Mouse (Mus musculus) cerebellum, postnatal 4 days (tissue): Measurements from ENCODE around the gene Taf1.

Experiments used
- DNase-seq, 2 experiments: peaks; one replicate each; pipeline ENCODE4 v3.0.0; 2022; ENCODE audit warnings: low spot score in 2 of 2, mixed read lengths in 1 of 2

The Taf1 gene

DNA sequence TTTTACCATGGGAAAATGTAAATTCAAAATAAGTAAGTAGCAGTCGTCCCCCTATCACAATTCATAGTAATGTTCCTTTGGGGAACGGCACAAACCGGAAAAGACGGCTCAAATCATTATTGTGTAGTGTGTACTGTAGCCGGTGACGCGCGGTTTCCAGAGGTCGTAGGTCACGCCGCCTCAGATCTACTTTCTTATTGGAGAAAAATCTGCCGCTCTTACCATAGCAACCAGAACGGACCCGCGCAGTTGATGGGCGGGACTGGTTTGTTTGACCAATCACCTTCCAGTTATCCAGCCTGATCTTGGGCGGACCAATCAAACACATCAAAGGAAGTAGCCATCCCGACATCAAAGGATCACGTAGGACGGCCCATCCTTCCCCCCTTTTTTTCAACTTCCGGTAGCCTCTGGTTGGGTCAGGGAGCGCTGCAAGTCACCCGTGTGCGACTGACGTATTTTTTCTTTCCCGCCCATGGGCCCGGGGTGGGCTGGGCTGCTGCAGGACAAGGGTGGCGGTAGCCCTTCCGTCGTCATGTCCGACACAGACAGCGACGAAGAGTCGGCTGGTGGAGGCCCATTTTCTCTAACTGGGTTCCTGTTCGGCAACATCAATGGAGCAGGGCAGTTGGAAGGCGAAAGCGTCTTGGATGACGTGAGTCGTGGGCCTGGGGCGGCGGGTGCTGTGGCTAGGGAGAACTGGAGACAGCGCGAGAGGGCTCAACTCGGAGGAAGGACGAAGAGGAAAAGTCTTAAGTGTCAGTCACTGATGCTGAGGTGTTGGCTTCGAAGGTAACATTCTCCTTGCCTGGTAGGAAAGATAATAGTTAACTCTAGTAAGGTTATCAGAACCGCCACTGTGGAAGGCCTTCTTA lies at the start of gene Taf1:
TSS of gene Taf1 (plus strand) at position 388 of the 875 bp plus-strand sequence.
- peak; percentile 59 to 87 for DNase-seq

DNA sequence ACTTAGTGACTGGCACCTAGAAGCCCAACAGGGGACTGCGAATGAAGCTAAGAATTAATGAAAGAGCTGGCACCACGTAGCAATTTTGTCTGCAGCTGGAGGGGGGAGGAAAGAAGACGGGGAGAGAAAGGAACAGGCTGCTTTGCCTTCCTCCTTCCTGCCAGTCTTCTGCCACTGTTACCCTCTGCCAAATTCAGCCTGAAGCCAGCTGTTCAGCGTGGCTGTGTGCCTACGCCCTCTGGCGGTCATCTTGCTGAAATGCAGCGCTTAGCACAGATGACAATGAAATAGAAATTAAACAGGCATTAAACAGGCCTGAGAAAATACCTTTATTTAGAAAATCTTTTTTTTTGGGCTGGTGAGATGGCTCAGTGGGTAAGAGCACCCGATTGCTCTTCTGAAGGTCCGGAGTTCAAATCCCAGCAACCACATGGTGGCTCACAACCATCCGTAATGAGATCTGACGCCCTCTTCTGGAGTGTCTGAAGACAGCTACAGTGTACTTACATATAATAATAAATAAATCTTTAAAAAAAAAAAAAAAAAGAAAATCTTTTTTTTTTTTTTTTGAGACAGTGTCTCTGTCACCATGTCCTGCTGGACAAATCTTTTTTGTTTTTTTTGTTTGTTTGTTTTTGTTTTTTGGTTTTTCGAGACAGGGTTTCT lies 45.9 kb upstream of the Taf1 start:
- DNase-seq, result peak; percentile 20 to 30

DNA sequence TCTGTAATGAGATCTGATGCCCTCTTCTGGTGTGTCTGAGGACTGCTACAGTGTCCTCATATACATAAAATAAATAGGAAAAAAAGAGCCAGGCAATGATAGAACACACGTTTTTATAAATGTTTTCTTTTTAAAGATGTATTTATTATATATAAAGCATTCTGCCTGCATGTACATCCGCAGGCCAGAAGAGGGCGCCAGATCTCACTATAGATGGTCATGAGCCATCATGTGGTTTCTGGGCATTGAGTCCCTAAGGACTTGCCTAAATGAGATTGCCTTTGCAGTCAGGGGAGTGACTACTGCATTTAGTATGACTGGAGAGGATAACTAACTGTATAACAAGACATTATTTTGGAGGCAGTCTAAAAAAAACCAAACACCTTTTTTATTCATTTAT lies 27.9 kb upstream of the Taf1 start:
- DNase-seq, result no peak

DNA sequence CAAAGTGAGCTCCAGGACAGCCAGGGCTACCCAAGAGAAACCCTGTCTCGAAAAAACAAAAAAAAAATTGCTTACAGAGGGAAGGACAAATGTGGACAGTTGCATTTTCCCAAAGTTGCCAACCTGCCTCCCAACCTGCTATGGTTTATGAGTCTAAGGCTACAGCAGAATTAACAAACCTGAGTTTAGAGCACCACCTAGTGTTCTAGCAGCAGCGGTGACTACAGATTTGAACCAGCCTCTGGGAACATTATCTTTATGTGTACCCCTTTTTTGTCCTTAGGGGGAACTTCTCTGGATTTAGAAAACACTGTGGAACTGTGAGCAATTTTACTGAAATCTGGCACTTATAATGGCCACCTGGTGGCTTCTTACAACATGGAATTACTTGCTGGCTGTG lies 16.8 kb upstream of the Taf1 start:
- DNase-seq, result no peak

DNA sequence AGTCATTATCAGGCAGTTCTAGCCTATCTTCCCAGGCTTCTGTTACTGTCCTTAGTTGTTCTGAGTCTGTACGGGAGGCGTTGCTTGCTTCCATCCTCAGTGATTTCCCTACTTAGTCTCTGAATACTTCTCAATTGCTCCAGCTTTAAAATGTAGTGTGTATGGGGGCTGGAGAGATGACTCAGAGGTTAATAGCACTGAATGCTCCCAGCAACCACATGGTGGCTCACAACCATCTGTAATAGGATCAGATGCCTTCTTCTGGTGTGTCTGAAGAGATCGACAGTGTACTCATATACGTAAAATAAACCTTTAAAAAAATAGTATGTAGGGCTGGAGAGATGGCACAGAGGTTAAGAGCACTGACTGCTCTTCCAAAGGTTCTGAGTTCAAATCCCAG lies 14.5 kb upstream of the Taf1 start:
- no peak for DNase-seq

DNA sequence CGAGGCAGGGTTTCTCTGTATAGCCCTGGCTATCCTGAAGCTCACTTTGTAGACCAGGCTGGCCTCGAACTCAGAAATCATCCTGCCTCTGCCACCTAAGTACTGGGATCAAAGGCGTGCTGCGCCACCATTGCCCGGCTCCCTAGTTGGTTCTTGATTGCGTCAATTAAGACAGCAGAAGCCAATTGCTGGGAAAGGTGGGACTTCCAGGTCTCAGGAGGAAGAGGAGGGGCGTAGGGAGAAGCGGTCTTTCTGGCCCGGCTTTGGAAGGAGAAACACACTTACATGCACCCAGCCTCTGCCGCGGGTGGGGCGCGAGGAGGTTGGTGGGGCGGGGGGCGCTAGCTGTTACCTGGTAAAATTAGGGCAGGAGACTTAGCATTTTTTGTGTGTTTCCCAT lies 10.5 kb upstream of the Taf1 start:
- no peak for DNase-seq

DNA sequence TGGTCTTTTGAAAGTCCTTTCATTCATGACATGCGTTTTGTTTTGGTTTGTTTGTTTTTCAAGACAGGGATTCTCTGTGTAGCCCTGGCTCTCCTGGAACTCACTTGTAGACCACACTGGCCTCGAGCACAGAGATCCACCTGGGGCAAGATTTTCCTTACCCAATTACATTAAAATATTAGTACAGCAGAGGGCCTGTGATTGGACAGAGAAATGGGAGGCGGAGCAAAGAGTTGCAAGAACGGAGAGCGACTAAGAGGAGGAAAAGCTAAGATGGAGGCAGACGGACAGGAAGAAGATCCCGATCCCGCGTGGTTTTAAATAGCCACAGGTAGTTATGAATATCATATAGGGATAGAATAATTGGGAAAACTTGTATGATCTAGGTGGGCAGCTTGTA lies 5.2 kb upstream of the Taf1 start:
- DNase-seq, result no peak

DNA sequence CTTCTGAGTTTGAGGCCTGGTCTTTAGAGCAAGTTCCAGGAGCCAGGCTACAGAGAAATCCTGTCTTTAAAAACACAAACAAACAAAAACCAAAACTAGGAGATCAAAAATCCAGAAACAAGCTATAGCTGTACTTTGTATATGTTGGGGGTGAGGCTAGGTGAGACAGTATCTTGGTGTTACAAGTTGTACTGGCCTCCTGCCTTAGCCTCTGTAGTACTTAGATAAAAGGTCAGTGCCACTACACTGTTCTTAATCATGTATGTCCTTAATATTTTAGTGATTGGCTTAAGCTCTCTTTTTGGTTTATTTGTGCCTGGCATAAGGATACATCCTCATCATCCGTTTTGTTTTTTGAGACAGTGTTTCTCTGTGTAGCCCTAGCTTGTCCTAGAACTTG lies 52.9 kb downstream of the Taf1 start:
- no peak for DNase-seq

DNA sequence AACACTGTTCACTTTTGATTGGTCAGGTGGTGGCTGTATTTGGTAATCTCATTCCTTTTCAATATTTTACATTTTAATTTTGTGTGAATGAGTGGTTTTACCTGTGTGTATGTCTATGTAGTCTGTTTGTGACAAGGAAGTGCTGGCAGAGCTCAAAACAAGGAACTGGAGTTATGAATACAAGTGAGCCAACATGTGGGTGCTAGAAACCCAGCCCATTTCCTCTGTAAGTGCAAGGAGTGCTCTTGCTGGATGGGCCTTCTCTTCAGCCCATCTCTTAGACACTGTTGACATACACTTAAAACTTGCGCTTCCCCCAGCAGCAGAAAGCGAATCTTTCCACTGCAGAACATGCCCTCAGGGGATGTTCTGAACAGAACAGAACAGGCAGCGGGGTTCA lies 83.6 kb downstream of the Taf1 start:
- DNase-seq, result no peak

DNA sequence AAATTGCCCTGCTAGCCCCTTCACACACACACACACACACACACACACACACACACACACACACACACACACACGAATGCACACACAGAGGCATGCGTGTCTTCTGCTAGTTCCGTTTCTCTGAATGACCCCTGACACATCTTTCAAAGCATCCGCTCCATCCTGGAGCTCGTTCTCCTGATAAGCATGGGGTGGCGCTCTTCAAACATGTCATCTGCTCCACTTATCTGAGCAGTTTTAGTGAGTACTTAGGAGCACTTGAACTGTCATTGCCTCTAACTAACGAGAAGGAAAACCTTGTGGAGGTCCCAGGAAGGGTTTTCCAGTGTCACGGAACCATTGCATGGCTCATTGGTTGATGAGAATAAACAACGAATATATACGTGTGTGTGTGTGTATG lies 85.4 kb downstream of the Taf1 start:
- DNase-seq, result no peak

DNA sequence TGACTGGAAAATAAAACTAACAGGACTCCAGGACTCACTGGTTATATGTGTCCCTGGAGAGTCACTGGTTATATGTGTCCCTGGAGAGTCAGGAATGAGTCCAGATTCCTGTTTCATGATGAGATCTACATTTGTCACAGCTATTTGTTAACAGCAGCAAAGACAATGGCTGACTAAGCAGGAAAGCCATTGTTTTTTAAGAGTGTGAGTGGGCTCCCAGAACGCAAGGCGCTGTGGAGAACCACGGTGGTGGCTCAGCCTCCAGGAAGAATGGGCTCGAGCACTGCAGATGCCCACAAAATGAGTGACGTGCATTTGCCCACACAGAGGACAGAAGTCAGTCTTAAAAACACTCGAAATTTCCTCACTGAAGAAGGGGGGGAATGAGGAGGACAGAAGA lies 87.8 kb downstream of the Taf1 start:
- DNase-seq, result no peak

DNA sequence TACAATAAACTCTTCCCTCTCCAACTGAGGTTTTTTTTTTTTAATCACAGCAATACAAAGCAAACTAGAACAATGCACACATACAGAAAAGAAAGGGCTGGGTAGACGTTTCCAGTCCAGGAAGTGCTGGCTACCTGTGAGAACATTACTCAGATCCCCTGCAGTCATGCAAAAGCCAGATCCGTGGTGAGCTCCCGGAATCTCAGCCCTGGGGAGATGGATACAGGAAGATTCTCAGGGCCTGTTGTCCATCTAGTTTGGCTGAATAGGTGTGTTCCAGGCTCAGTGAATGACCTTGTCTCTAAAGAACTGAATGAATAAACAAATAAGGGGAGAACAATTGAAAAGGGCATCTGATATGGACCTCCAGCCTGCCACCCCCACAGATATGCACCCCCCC lies 90.0 kb downstream of the Taf1 start:
- DNase-seq, result no peak

DNA sequence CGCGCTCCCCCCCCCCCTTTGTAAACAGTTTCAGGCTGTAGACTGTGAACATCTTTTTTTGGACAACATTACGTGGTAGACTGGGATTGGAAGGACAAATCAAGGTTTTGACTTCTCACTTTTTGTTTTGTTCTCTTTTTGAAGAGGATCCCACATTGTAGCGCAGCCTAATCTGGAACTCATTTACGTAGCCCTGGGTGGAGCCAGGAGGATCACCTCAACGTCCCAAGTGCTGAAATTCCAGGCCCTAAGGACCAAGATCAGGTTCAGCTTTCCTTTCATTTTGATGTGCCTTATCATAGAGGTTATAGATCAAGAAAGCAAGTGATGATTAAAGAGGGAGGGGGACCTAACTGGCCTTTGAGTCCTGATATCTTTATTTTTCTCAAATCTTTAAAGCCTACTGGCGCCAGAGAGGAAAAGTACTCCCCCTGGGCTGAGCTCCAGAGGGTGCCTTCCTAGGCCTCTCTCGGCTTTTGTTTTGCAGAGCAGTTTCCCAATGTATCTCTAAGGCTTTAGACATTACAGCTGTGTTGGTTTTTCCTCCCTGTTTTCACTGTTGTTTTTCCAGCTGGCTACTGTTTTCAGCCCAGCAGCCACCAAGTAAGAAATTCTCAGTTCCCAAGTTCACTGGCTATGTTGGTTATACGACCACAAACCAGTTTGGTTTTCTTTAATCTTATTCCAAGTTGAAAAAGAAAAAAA lies 104.4 kb downstream of the Taf1 start:
- no peak for DNase-seq

DNA sequence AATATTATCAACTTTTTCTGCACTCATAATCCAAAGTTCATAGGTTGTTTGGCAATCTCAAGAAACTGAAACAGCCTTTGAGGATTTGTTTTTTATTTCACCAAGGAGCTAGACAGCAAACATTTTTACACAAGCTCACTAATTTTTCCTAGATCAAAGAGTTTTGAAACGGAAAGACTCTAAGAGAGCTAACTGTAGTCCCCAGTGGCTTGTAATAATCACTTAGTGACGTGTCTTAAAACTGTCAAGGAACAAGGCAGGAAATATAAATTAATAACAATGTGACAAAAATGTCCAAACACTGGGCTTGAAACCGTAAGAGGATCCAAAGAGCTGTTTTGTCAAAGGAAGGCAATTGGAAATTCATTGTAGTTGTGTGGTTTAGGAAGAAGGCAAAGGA lies 106.3 kb downstream of the Taf1 start:
- no peak for DNase-seq

DNA sequence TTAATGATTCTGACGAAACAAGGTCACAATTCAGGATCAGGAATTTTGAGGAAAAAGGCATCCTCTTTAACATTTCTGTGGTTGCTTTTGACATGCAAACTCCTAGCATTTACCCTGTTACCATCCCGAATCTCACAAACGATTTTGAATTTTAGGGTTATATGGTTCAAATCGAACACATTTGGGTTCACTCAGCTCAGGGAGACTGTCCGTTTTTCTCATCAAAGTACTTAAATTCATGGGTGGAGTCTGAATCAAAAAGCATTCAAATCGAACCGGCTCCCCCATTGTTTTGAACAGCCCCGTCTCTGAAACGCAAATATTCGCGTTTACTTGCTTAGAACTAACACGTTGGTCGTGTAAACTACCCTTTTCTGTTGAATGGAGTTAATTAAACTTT lies 106.8 kb downstream of the Taf1 start:
- DNase-seq, result peak in 1 of 2 experiments; percentile 1

DNA sequence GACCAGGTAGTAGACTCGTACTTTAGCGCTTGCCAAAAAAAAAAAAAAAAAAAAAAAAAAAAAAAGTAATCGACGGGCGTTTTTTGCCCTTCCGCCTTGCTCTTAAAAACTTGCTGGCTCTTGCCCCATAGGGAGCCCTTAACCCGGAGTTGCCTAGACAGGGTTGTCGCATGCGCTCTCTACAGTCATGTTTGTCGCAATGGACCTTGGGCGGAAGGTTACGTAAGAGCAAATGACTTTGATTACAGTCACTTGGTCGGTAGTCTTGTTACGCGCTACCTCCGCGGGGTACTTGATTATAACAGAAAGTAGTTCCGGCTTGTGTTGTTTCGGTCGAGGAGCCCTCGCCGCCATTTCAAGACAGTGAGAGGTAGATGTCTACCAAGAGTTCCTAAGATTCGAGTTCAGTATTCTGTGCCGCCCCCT lies 107.2 kb downstream of the Taf1 start, which contains the start of gene Ogt:
TSS of gene Ogt (plus strand) at position 320 of the 426 bp plus-strand sequence.
- peak; percentile 58 to 82 for DNase-seq

DNA sequence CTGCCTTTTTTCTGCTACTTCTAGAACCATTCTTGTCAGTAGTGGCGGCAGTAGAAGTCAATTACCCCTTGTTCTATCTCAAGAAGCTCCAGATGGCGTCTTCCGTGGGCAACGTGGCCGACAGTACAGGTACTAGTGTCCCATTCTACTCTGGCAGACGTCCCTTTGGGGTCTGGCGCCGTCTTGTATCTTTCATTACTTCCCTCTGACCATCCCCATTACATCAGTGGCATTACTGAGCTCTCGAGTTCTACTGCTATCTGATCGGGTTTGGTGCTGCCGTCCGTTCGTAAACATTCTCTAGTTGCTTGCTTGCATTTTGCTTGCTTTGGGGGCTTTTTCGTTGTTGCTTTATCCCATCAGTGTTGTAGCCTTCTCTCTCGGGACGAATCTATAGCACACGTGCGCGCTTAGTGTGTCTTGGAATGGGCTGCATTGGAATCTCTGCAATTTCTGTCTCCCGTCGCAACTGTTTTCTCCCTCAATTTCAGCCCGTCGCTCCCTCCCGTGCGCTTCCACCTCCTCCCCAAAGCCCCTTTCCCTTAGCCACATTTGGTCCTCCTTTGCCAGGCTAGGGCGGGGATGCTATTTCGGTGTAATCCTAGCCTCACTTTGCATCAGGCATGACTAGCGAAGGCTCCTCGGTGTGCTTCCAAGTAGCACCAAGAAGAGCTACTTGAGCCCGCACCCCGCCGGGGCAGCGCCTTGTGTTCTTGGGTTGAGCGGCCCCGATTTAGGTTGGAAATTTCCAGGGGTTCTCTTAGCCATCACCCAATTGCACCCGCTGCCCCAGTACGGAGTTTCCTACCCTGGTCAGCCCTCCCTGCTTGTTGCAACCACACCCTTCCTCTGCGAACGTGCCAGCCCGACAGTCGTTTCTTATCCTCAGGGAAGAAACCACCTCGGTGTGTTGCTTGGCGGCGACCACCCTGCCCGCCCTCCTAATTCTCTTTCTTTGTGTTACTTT lies 107.9 kb downstream of the Taf1 start:
- DNase-seq, result peak in 1 of 2 experiments; percentile 30

DNA sequence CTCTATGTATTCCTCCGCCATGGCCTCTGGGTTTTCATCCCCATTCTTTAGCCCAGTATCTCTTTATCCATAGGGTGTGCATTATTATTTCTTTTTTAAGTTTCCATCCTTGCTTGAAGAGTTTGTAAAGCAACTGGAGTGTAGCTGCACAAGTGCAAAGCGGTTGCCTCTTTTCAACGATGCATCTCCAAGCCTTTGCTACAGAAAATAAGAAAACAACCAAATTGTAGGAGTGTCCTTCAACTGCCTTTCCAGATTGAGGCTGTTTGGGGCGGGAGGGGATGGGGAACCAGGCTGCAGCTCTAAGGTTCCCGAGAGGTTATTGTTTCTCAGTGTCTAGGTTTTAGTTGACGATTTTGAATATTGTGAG lies 108.6 kb downstream of the Taf1 start:
- no peak for DNase-seq

DNA sequence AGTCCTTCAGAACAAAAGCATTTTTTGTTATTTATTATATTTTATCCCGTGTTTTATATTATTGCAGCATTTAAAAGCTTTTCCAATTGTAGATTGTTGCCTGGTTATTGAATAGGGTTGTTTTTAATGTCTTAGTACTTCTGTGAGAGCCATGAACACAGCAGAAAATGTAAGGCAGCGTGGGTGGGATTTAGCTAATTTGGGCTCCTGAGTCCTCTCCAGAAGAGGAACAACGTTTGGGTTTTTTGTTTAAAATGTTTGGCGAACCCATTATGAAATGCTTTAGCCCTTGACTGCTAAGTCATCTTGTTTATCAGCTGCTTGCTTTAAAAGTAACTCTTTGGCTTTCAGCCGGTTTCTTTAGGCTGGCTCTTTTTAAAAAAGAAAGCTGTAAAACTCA lies 109.6 kb downstream of the Taf1 start:
- DNase-seq, result no peak

DNA sequence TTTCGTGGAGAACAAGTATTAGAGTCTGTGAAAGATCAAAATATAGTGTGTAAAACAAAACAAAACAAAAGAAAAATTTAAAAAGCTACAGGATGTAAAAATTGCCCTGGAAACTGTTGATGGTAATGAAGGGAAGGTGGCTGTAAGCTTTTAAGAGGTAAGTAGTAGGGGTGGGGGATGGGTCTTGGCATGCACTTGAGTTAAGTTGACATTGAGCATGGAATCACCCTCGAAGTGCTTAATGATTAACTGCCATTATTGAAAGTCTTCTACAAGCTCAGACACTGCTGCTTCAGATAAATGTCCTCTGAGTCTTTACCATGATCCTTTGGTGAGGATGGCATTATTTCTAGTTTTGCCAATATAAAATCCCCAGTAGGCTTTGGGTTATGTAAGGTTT lies 112.8 kb downstream of the Taf1 start:
- DNase-seq, result no peak

DNA sequence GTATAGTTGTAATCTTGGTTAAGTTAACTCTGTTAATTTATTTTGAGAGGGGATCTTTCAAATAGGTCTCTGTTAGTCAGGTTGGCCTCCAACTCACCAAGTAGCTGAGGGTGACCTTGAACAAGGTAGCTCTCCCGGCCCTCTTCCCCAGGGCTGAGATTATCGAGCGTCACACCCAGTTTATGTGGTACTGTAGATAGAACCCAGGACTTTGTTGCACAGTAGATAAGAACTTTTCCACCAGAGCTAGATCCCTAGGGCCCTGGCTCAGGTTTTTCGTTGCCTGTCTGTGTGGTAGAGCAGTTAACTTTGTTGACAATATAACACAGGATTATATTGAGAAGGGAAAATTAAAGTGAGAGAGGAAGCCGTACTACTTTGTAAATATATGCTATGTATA lies 114.1 kb downstream of the Taf1 start:
- DNase-seq, result no peak
